Mouse (Mus musculus): ENCODE results near the gene Olfr497. TPM values are rescaled to one million over a fixed set of nuclear protein-coding genes. Genes with fewer than 3 reads are reported as not detected.

Gene Olfr497
- polyA plus RNA-seq (2012) = not detected in 2 replicates

GRCm38 (mm10) chr7:108420121-108420520, at the start of gene Olfr497:
Gene Olfr497 (plus strand): TSS chr7:108420421.

GRCm38 (mm10) chr7:108392867-108393266, 27.4 kb upstream of the Olfr497 start, which contains the start of gene Olfr495:
Gene Olfr495 (plus strand): TSS chr7:108393167.

GRCm38 (mm10) chr7:108465026-108465425, 44.8 kb downstream of the Olfr497 start, which contains the start of gene Olfr498:
Gene Olfr498 (plus strand): TSS chr7:108465326.

Other genes with a start within 250 kb of the Olfr497 start
- gene Olfr486, start 247.7 kb upstream of the Olfr497 start, polyA plus RNA-seq (2012) = not detected in 2 replicates
- gene Olfr487, start 205.8 kb upstream of the Olfr497 start, polyA plus RNA-seq (2012) = not detected in 2 replicates
- not detected in 2 replicates for gene Olfr488, start 162.1 kb upstream of the Olfr497 start, polyA plus RNA-seq (2012)
- gene Olfr490, start 131.5 kb upstream of the Olfr497 start, polyA plus RNA-seq (2012) = not detected in 2 replicates
- not detected in 2 replicates for gene Olfr491, start 107.0 kb upstream of the Olfr497 start, polyA plus RNA-seq (2012)
- not detected in 2 replicates for gene Olfr492, start 96.7 kb upstream of the Olfr497 start, polyA plus RNA-seq (2012)
- not detected in 2 replicates for gene Olfr493, start 73.4 kb upstream of the Olfr497 start, polyA plus RNA-seq (2012)
- gene Olfr494, start 55.1 kb upstream of the Olfr497 start, polyA plus RNA-seq (2012) = not detected in 2 replicates
- not detected in 2 replicates for gene Olfr495, start 27.3 kb upstream of the Olfr497 start, polyA plus RNA-seq (2012)
- not detected in 2 replicates for gene Olfr498, start 44.9 kb downstream of the Olfr497 start, polyA plus RNA-seq (2012)
- not detected in 2 replicates for gene Olfr502, start 104.6 kb downstream of the Olfr497 start, polyA plus RNA-seq (2012)
- not detected in 2 replicates for gene Olfr503, start 124.1 kb downstream of the Olfr497 start, polyA plus RNA-seq (2012)
- gene Olfr504, start 145.4 kb downstream of the Olfr497 start, polyA plus RNA-seq (2012) = not detected in 2 replicates
- not detected in 2 replicates for gene Olfr506, start 190.4 kb downstream of the Olfr497 start, polyA plus RNA-seq (2012)
- gene Olfr507, start 201.4 kb downstream of the Olfr497 start, polyA plus RNA-seq (2012) = not detected in 2 replicates
- not detected in 2 replicates for gene Olfr508, start 209.6 kb downstream of the Olfr497 start, polyA plus RNA-seq (2012)
- gene Olfr509, start 231.5 kb downstream of the Olfr497 start, polyA plus RNA-seq (2012) = 0.02 TPM in 1 of 2 replicates, not detected in the other
- gene Olfr510, start 246.0 kb downstream of the Olfr497 start, polyA plus RNA-seq (2012) = not detected in 2 replicates